Mouse (Mus musculus) ES-Bruce4 (cell line): ENCODE measurements around the gene Pold3. TPM values are rescaled to one million over a fixed set of nuclear protein-coding genes. Genes with fewer than 3 reads are reported as not detected.

Source experiments
- H3K27ac ChIP-seq: 2 replicates; pipeline ENCODE4 v1.5.1; 2012; ENCODE audit warnings: low read length, inconsistent platforms; ENCODE audit not compliant: insufficient read depth
- H3K27me3 ChIP-seq: 2 replicates; pipeline ENCODE4 v1.6.1; 2012; ENCODE audit warnings: mild to moderate bottlenecking, low read length, inconsistent platforms; ENCODE audit not compliant: control insufficient read depth, poor library complexity, insufficient read depth, severe bottlenecking
- H3K36me3 ChIP-seq: 2 replicates; pipeline ENCODE4 v1.6.1; 2012; ENCODE audit warnings: inconsistent platforms, mild to moderate bottlenecking, low read length, moderate library complexity; ENCODE audit not compliant: control insufficient read depth, poor library complexity, insufficient read depth, severe bottlenecking
- H3K4me1 ChIP-seq: one replicate; pipeline ENCODE4 v1.8.1; 2011; ENCODE audit warnings: low read length; ENCODE audit not compliant: control insufficient read depth, insufficient read depth
- H3K4me3 ChIP-seq: 2 replicates; pipeline ENCODE4 v1.5.1; 2011; ENCODE audit warnings: low read depth, mild to moderate bottlenecking, low read length
- H3K9ac ChIP-seq: 2 replicates; pipeline ENCODE4 v1.6.1; 2012; ENCODE audit warnings: low read depth, mild to moderate bottlenecking, inconsistent platforms; ENCODE audit not compliant: poor library complexity, severe bottlenecking
- H3K9me3 ChIP-seq: replicated peaks from 2 replicates; pipeline ENCODE4 v1.6.1; 2012; ENCODE audit warnings: mild to moderate bottlenecking, low read length, inconsistent platforms; ENCODE audit not compliant: control insufficient read depth, poor library complexity, insufficient read depth, severe bottlenecking
- CTCF ChIP-seq: IDR thresholded peaks from one replicate; pipeline ENCODE4 v1.8.1; 2011; ENCODE audit warnings: low read depth, low read length
- EP300 ChIP-seq: IDR thresholded peaks from 2 replicates; pipeline ENCODE4 v1.6.1; 2011; ENCODE audit warnings: low read depth, low read length; ENCODE audit not compliant: insufficient read depth
- POLR2A ChIP-seq: IDR thresholded peaks from one replicate; pipeline ENCODE4 v1.8.1; 2011; ENCODE audit warnings: low read length; ENCODE audit not compliant: insufficient read depth
- polyA plus RNA-seq: library from polyadenylated mRNA; stranded (reverse); fragments of >200 nt; gene quantifications from 2 replicates; pipeline ENCODE4 v1.2.4, GENCODE M21; 2011; ENCODE audit warnings: low read depth; ENCODE audit not compliant: missing spikeins, insufficient read depth, insufficient read length

Gene Pold3
- polyA plus RNA-seq, 1 experiment, result 87.8 TPM

GRCm38 (mm10) chr7:100157669-100158068 lies 36.3 kb upstream of the Pold3 start:
- Histone ChIP-seq H3K9me3 (no peaks in the 10 kb centered on the region), H3K27me3 (no peaks in the 10 kb centered on the region), H3K4me3 (no peak overlapping the region), H3K4me1 (peaks cover 2% of the 10 kb centered on the region), H3K9ac (no peak overlapping the region), H3K36me3 (no peaks in the 10 kb centered on the region), H3K27ac (no peak overlapping the region)
- TF ChIP-seq EP300, result no peak
- TF ChIP-seq CTCF, result no peak
- TF ChIP-seq POLR2A, result no peak

- no peaks in the 10 kb centered on the region for H3K36me3 ChIP-seq
- H3K27ac ChIP-seq, result no peak overlapping the region
- no peak overlapping the region for H3K9ac ChIP-seq
- no peaks in the 10 kb centered on the region for H3K27me3 ChIP-seq
- no peak for TF ChIP-seq POLR2A
- H3K4me3 ChIP-seq, result no peak overlapping the region
- no peaks in the 10 kb centered on the region for H3K4me1 ChIP-seq
- H3K9me3 ChIP-seq, result no peaks in the 10 kb centered on the region
These were observed 29.3 kb upstream of the Pold3 start for GRCm38 (mm10) chr7:100150626-100151025.

- no peak overlapping the region for H3K9ac ChIP-seq
- TF ChIP-seq EP300 (no peak), POLR2A (no peak), CTCF (no peak)
These were observed 28.7 kb upstream of the Pold3 start for GRCm38 (mm10) chr7:100150086-100150485.

GRCm38 (mm10) chr7:100148586-100148985 lies 27.2 kb upstream of the Pold3 start:
- Histone ChIP-seq H3K27me3 (no peaks in the 10 kb centered on the region), H3K27ac (no peak overlapping the region), H3K36me3 (no peaks in the 10 kb centered on the region), H3K9ac (no peak overlapping the region), H3K4me1 (no peaks in the 10 kb centered on the region), H3K4me3 (no peak overlapping the region), H3K9me3 (0 out of 2 replicates have a peak, but pooled peaks cover 7% of the 10 kb centered on the region)
- TF ChIP-seq CTCF, result no peak
- TF ChIP-seq POLR2A, result no peak
- no peak for TF ChIP-seq EP300

More at GRCm38 (mm10) chr7:100150086-100150485, 28.7 kb upstream of the Pold3 start:
- Histone ChIP-seq H3K4me1 (no peaks in the 10 kb centered on the region), H3K4me3 (no peak overlapping the region), H3K27me3 (no peaks in the 10 kb centered on the region), H3K9me3 (no peaks in the 10 kb centered on the region), H3K36me3 (no peaks in the 10 kb centered on the region), H3K27ac (no peak overlapping the region)

DNA sequence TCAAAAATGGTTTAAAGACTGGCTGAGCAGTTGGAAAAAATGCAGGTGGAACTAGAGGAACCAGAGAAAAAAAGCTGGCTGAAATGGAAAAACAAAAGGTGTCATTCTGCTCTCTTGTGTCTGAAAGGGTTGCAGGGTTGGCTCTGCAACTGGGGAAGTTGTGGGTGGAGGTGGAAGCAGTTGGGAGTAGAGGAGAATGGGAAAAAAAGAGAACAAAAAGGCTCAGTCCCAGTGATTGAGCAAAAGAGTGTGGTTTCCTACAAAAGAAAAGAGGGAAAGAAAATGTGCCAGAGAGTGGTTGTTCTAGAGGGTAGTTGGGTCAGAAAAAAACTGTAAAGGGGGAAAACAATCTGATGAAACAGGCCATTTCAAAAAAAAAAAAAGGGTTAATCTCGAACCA lies 19.2 kb upstream of the Pold3 start:
- 0 out of 2 replicates have a peak, but pooled peaks cover 7% of the 10 kb centered on the region for H3K9me3 ChIP-seq
- no peaks in the 10 kb centered on the region for H3K4me1 ChIP-seq
- TF ChIP-seq POLR2A (no peak), CTCF (no peak), EP300 (no peak)
- no peaks in the 10 kb centered on the region for H3K36me3 ChIP-seq
- H3K27me3 ChIP-seq, result no peaks in the 10 kb centered on the region
- no peak overlapping the region for H3K9ac ChIP-seq
- H3K4me3 ChIP-seq, result no peak overlapping the region
- H3K27ac ChIP-seq, result no peak overlapping the region

- Histone ChIP-seq H3K27ac (no peak overlapping the region), H3K9ac (no peak overlapping the region), H3K9me3 (no peaks in the 10 kb centered on the region), H3K36me3 (no peaks in the 10 kb centered on the region), H3K27me3 (no peaks in the 10 kb centered on the region), H3K4me1 (no peaks in the 10 kb centered on the region), H3K4me3 (no peak overlapping the region)
- no peak for TF ChIP-seq POLR2A
- no peak for TF ChIP-seq CTCF
- no peak for TF ChIP-seq EP300
These were observed 16.7 kb upstream of the Pold3 start for GRCm38 (mm10) chr7:100138075-100138474.
